Mouse (Mus musculus): ENCODE data around the gene Pla1a. TPM values are rescaled to one million over a fixed set of nuclear protein-coding genes. Genes with fewer than 3 reads are reported as not detected.

The Pla1a gene
- polyA plus RNA-seq, 1 experiment from 2014 or later: 0.32 TPM

GRCm38 (mm10) chr16:38388757-38389156 is 44.2 kb downstream of the Pla1a start:
- Histone ChIP-seq H3K4me2 (replicated peaks) (no peak overlapping the region), H3K4me3 (replicated peaks; ENCODE audit: low read length) (no peak overlapping the region), H3K9me3 (ENCODE audit: control insufficient read depth, low read length) (no peaks in the 10 kb centered on the region), H3K27ac (no peak overlapping the region), H3K4me1 (replicated peaks; ENCODE audit: control insufficient read depth, insufficient read depth, low read length) (no peaks in the 10 kb centered on the region), H3K27me3 (ENCODE audit: control insufficient read depth, insufficient read depth, low read length) (no peaks in the 10 kb centered on the region), H3K9ac (no peak overlapping the region), H3K36me3 (replicated peaks; ENCODE audit: control insufficient read depth, insufficient read depth) (no peaks in the 10 kb centered on the region)
- 82% methylated on average over 6 of the region's 6 CpGs for WGBS
- no peak for ATAC-seq (ENCODE audit: low FRiP score)
- DNase-seq (ENCODE audit: low spot score): no peak

DNA sequence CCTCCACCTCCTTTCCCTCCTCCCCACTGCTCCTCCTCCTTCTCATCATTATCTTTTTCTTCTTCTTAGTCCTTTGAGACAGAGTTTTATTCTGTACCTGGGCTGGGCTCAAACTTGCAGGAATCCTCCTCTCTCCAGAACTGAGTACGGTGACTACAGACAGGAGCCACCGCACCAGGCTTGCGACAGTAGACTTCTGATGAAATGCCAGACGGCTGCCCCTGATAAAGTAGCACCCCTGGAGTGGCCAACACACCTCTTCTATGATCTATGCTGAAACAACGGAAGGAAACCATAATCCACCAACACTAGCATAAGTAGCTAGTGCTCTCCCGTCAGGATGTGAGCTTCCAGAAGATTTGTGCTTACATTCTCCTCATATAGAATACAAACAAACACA is 45.6 kb downstream of the Pla1a start:
- WGBS: 88% methylated on average over 6 of the region's 6 CpGs
- no peaks in the 10 kb centered on the region for H3K9me3 ChIP-seq (ENCODE audit: control insufficient read depth, low read length)
- H3K4me1 ChIP-seq (replicated peaks; ENCODE audit: control insufficient read depth, insufficient read depth, low read length): no peaks in the 10 kb centered on the region
- no peak overlapping the region for H3K4me2 ChIP-seq (replicated peaks)
- no peak for DNase-seq (ENCODE audit: low spot score)
- no peak overlapping the region for H3K9ac ChIP-seq
- H3K27me3 ChIP-seq (ENCODE audit: control insufficient read depth, insufficient read depth, low read length): no peaks in the 10 kb centered on the region
- no peak overlapping the region for H3K4me3 ChIP-seq (replicated peaks; ENCODE audit: low read length)
- no peaks in the 10 kb centered on the region for H3K36me3 ChIP-seq (replicated peaks; ENCODE audit: control insufficient read depth, insufficient read depth)
- ATAC-seq (ENCODE audit: low FRiP score): no peak
- H3K27ac ChIP-seq: no peak overlapping the region

- 97% methylated on average over 4 of the region's 4 CpGs for WGBS
- Histone ChIP-seq H3K27ac (no peak overlapping the region), H3K4me1 (replicated peaks; ENCODE audit: control insufficient read depth, insufficient read depth, low read length) (no peaks in the 10 kb centered on the region), H3K36me3 (replicated peaks; ENCODE audit: control insufficient read depth, insufficient read depth) (no peaks in the 10 kb centered on the region), H3K27me3 (ENCODE audit: control insufficient read depth, insufficient read depth, low read length) (no peaks in the 10 kb centered on the region), H3K4me3 (replicated peaks; ENCODE audit: low read length) (no peak overlapping the region), H3K9me3 (ENCODE audit: control insufficient read depth, low read length) (no peaks in the 10 kb centered on the region), H3K9ac (no peak overlapping the region), H3K4me2 (replicated peaks) (no peak overlapping the region)
- ATAC-seq (ENCODE audit: low FRiP score): no peak
- no peak for DNase-seq (ENCODE audit: low spot score)
Measured at GRCm38 (mm10) chr16:38385700-38386099, 47.2 kb downstream of the Pla1a start.

DNA sequence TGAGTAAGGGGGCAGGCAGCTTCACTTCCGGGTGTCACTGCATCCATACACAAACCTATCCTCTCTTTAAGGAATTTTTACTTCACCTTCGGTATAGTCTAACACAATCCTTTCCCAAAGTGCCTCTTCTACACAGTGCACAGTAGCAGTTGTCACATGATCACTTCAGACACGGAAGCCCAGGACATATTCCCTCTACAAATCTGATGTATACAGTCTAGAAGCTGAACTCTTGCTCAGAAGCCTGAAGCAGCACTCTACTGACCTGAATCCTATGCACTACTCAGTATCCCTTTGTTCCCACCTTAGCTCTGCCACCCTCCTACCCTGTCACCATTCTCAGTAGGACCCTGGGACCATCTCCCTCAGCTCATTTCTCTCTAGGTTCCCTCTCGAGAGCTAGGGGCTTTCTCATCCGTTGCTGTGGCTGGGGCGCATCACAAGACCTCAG is 47.7 kb downstream of the Pla1a start:
- no peak overlapping the region for H3K9ac ChIP-seq
- ATAC-seq (ENCODE audit: low FRiP score): no peak
- no peak overlapping the region for H3K4me3 ChIP-seq (replicated peaks; ENCODE audit: low read length)
- no peaks in the 10 kb centered on the region for H3K36me3 ChIP-seq (replicated peaks; ENCODE audit: control insufficient read depth, insufficient read depth)
- no peak overlapping the region for H3K27ac ChIP-seq
- WGBS: 92% methylated on average over 6 of the region's 6 CpGs
- DNase-seq (ENCODE audit: low spot score): no peak
- H3K4me1 ChIP-seq (replicated peaks; ENCODE audit: control insufficient read depth, insufficient read depth, low read length): no peaks in the 10 kb centered on the region
- no peaks in the 10 kb centered on the region for H3K27me3 ChIP-seq (ENCODE audit: control insufficient read depth, insufficient read depth, low read length)
- no peaks in the 10 kb centered on the region for H3K9me3 ChIP-seq (ENCODE audit: control insufficient read depth, low read length)
- H3K4me2 ChIP-seq (replicated peaks): no peak overlapping the region

- no peak overlapping the region for H3K4me3 ChIP-seq (replicated peaks; ENCODE audit: low read length)
- ATAC-seq (ENCODE audit: low FRiP score): no peak
- H3K27me3 ChIP-seq (ENCODE audit: control insufficient read depth, insufficient read depth, low read length): no peaks in the 10 kb centered on the region
- H3K4me1 ChIP-seq (replicated peaks; ENCODE audit: control insufficient read depth, insufficient read depth, low read length): no peaks in the 10 kb centered on the region
- H3K9me3 ChIP-seq (ENCODE audit: control insufficient read depth, low read length): no peaks in the 10 kb centered on the region
- H3K27ac ChIP-seq: no peak overlapping the region
- 80% methylated on average over 2 of the region's 2 CpGs for WGBS
- H3K36me3 ChIP-seq (replicated peaks; ENCODE audit: control insufficient read depth, insufficient read depth): no peaks in the 10 kb centered on the region
- H3K9ac ChIP-seq: no peak overlapping the region
- no peak overlapping the region for H3K4me2 ChIP-seq (replicated peaks)
- no peak for DNase-seq (ENCODE audit: low spot score)
Measured at GRCm38 (mm10) chr16:38383683-38384082, 49.3 kb downstream of the Pla1a start.

GRCm38 (mm10) chr16:38379926-38380325 is 53.0 kb downstream of the Pla1a start:
- no peak for DNase-seq (ENCODE audit: low spot score)
- Histone ChIP-seq H3K4me3 (replicated peaks; ENCODE audit: low read length) (no peak overlapping the region), H3K4me1 (replicated peaks; ENCODE audit: control insufficient read depth, insufficient read depth, low read length) (no peaks in the 10 kb centered on the region), H3K27ac (no peak overlapping the region), H3K9me3 (ENCODE audit: control insufficient read depth, low read length) (no peaks in the 10 kb centered on the region), H3K9ac (no peak overlapping the region), H3K36me3 (replicated peaks; ENCODE audit: control insufficient read depth, insufficient read depth) (no peaks in the 10 kb centered on the region), H3K4me2 (replicated peaks) (no peak overlapping the region), H3K27me3 (ENCODE audit: control insufficient read depth, insufficient read depth, low read length) (no peaks in the 10 kb centered on the region)
- WGBS: 95% methylated on average over 3 of the region's 3 CpGs
- no peak for ATAC-seq (ENCODE audit: low FRiP score)

DNA sequence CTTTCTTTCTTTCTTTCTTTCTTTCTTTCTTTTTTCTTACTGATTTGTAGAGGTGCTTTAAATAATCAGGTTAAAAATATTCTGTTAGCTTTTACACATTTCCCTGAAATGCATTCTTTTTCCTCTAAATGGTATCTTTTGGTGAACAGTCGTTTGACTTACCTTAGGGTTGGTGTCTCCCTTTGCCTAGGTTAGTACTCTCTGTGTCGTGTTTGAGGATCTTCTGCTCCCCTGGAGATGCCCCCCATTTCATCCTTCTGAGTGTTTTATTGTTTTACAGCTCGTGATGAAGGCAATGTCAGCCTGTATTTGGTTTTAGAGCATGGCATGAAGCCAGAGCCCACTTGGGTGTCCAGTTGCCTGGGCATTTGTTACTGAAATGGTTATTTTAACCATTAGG is 53.5 kb downstream of the Pla1a start:
- no peak overlapping the region for H3K4me3 ChIP-seq (replicated peaks; ENCODE audit: low read length)
- no peaks in the 10 kb centered on the region for H3K27me3 ChIP-seq (ENCODE audit: control insufficient read depth, insufficient read depth, low read length)
- H3K9ac ChIP-seq: no peak overlapping the region
- no peaks in the 10 kb centered on the region for H3K4me1 ChIP-seq (replicated peaks; ENCODE audit: control insufficient read depth, insufficient read depth, low read length)
- H3K4me2 ChIP-seq (replicated peaks): no peak overlapping the region
- H3K27ac ChIP-seq: no peak overlapping the region
- ATAC-seq (ENCODE audit: low FRiP score) (no peak), DNase-seq (ENCODE audit: low spot score) (no peak)
- H3K9me3 ChIP-seq (ENCODE audit: control insufficient read depth, low read length): no peaks in the 10 kb centered on the region
- WGBS: 45% methylated on average over 3 of the region's 3 CpGs
- H3K36me3 ChIP-seq (replicated peaks; ENCODE audit: control insufficient read depth, insufficient read depth): no peaks in the 10 kb centered on the region

DNA sequence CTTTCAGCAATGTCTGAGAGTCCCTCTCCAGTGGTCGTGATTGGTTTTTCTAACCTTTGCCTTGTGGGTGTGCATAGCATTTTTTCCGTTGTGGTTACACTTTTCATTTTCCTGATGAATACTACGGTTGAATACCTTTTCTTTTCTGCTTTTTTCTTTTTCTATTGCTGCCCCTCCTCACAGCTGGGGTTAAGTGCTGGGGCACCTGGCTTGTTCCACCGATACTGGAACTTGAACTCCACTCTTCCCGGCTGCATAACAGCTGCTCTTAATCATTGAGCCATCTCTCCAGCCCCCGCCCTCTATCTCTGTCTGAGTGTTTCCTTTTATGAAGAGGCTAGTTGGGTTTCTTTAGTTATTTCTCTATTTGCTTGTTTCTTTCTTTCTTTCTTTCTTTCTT is 53.9 kb downstream of the Pla1a start:
- H3K4me2 ChIP-seq (replicated peaks): no peak overlapping the region
- H3K27me3 ChIP-seq (ENCODE audit: control insufficient read depth, insufficient read depth, low read length): no peaks in the 10 kb centered on the region
- ATAC-seq (ENCODE audit: low FRiP score) (no peak), DNase-seq (ENCODE audit: low spot score) (no peak)
- H3K4me1 ChIP-seq (replicated peaks; ENCODE audit: control insufficient read depth, insufficient read depth, low read length): no peaks in the 10 kb centered on the region
- H3K9ac ChIP-seq: no peak overlapping the region
- WGBS: 63% methylated on average over 6 of the region's 6 CpGs
- no peak overlapping the region for H3K4me3 ChIP-seq (replicated peaks; ENCODE audit: low read length)
- no peaks in the 10 kb centered on the region for H3K9me3 ChIP-seq (ENCODE audit: control insufficient read depth, low read length)
- no peak overlapping the region for H3K27ac ChIP-seq
- no peaks in the 10 kb centered on the region for H3K36me3 ChIP-seq (replicated peaks; ENCODE audit: control insufficient read depth, insufficient read depth)

DNA sequence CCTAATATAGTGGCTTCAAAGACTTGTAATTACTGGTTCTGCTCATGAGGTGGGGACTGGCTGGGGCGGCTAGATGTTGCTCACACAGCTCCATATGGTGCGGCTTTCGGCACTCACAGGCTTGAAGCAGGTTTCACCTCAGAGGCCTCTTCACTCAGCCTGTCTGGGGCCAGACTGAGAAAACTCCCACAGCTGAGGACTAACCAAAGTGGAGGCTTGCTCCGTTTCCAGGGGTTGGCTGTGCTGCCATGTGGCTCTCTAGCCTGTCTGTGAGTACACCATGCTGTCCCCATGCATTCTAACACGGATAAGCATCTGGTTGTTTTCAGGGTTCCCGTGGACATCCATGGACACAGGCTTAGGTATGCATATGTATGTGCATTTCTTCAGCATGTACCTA is 54.4 kb downstream of the Pla1a start:
- DNase-seq (ENCODE audit: low spot score) (no peak), ATAC-seq (ENCODE audit: low FRiP score) (no peak)
- Histone ChIP-seq H3K9me3 (ENCODE audit: control insufficient read depth, low read length) (no peaks in the 10 kb centered on the region), H3K27me3 (ENCODE audit: control insufficient read depth, insufficient read depth, low read length) (no peaks in the 10 kb centered on the region), H3K4me2 (replicated peaks) (no peak overlapping the region), H3K4me1 (replicated peaks; ENCODE audit: control insufficient read depth, insufficient read depth, low read length) (no peaks in the 10 kb centered on the region), H3K36me3 (replicated peaks; ENCODE audit: control insufficient read depth, insufficient read depth) (no peaks in the 10 kb centered on the region), H3K27ac (no peak overlapping the region), H3K4me3 (replicated peaks; ENCODE audit: low read length) (no peak overlapping the region), H3K9ac (no peak overlapping the region)
- 90% methylated on average over 6 of the region's 6 CpGs for WGBS

DNA sequence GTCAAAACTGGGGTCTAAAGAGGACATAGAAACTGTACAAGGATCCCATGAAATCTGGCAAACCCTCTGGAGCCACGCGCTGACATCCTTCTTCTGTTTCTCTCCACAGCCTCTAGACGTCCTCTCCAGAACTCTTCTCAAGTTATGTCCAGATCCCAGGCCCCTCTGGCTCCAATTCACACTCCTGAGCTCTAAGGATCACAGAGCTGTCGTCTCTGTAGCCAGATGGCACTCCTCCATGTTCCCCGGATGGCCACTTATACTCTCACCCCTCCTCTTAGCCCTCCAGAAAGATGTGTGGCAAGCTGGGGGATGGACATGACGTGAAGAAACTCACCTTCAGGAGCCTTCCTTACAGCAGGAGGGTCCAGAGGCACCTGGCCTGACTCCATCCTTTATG is 55.4 kb downstream of the Pla1a start:
- H3K27me3 ChIP-seq (ENCODE audit: control insufficient read depth, insufficient read depth, low read length): no peaks in the 10 kb centered on the region
- H3K9ac ChIP-seq: no peak overlapping the region
- 90% methylated on average over 6 of the region's 6 CpGs for WGBS
- H3K4me2 ChIP-seq (replicated peaks): no peak overlapping the region
- no peak overlapping the region for H3K27ac ChIP-seq
- DNase-seq (ENCODE audit: low spot score) (no peak), ATAC-seq (ENCODE audit: low FRiP score) (no peak)
- no peaks in the 10 kb centered on the region for H3K36me3 ChIP-seq (replicated peaks; ENCODE audit: control insufficient read depth, insufficient read depth)
- no peaks in the 10 kb centered on the region for H3K9me3 ChIP-seq (ENCODE audit: control insufficient read depth, low read length)
- no peak overlapping the region for H3K4me3 ChIP-seq (replicated peaks; ENCODE audit: low read length)
- H3K4me1 ChIP-seq (replicated peaks; ENCODE audit: control insufficient read depth, insufficient read depth, low read length): no peaks in the 10 kb centered on the region

Data from hindbrain, embryonic 14.5 days (tissue).